Mouse (Mus musculus): Measurements from ENCODE around the gene Zfp385b.
"Not testable (repeated sequence)": the region's sequence is repeated elsewhere in the genome, so short reads cannot be mapped to it uniquely, and the experiment has no call there.

The Zfp385b gene

GRCm38 (mm10) chr2:77461413-77461812 is 358.0 kb downstream of the Zfp385b start:
- DNase-seq (ENCODE audit: low read depth, low spot score), result no peak

GRCm38 (mm10) chr2:77460011-77460410 is 359.4 kb downstream of the Zfp385b start:
- DNase-seq (ENCODE audit: low read depth, low spot score), result no peak

DNA sequence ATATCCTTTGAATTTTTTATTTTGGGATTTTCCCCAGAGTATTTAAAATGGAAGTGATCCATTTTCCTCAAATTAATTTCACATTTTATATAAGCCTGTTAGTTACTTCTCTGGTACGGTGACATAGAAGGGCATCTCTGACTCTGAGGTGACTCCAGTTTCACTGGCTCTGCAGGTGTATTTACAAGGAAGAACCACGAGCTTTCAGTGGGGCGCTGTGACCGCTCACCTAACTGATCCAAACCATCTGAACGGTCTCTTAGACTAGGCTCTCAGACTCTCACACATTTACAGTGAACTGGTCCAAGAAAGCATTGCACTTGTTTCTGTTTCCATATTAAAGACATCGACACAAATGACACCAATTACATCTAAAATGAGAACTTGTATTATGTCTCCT is 361.0 kb downstream of the Zfp385b start:
- DNase-seq (ENCODE audit: low read depth, low spot score), result no peak

DNA sequence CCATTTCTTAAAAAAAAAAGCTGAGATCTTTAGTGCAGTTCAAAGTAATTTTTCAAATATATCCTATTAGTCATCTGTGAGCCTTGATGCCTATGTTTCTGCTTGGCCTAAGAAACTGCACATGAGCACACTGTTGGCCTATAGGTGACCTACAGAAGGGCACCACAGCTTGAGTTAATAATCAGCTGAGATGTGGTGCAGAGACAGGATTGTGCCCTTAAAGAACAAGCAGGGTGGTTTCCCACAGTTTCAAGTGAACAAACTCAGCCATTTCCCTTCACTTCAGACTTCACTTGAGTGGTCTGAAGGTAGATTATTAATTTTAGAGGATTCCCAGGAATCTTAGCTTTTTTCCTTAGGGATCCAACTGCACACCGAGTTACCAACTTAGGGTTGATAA is 362.3 kb downstream of the Zfp385b start:
- DNase-seq (ENCODE audit: low read depth, low spot score), result no peak

DNA sequence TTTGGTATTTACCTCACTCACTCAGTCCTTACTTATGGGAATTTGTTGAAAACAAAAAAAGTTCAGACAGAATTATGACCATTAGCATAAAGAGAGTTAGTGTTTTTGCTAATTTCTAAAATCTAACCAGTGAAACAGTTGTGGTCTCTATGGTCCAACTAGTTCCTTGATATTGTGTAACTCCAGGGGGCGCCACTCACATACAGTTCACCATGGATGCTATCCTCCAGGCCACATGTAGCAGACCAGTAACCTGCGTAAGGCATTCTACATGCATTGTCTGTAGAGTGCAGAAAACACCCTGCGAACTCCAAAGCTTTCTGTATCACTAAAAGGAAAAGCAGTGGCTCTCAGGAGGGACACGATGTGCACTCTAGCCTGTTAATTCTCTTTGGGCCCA is 362.8 kb downstream of the Zfp385b start:
- peak; percentile 57 for DNase-seq (ENCODE audit: low read depth, low spot score)

DNA sequence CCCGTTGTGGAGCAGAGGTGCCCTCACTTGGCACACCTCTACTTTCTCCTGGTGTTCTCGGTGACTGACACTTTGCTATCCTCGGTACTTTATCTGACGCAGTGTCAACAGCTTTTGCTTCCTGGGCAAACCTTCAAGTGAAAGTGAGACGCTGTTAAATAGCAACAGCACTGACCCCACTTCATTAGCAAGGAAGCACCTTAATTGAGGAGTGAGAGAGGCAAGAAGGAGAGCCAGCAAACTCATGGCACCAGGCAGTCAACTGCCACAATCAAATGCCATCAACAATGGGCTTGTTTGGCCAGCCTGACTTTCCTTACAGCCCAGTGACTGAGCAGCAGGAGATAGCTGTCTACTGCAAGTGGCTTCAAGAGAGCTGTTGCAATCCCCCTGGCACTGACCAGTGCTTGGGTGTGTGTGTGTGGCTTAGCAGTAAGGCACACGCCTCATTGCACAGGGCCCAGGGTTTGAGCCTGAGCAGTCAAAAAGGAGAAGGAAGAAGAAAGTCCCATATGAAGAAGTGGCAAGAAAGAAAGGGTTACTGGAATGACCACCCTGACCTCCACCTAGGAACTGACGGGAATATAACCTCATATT is 365.0 kb downstream of the Zfp385b start:
- DNase-seq (ENCODE audit: low read depth, low spot score), result no peak

DNA sequence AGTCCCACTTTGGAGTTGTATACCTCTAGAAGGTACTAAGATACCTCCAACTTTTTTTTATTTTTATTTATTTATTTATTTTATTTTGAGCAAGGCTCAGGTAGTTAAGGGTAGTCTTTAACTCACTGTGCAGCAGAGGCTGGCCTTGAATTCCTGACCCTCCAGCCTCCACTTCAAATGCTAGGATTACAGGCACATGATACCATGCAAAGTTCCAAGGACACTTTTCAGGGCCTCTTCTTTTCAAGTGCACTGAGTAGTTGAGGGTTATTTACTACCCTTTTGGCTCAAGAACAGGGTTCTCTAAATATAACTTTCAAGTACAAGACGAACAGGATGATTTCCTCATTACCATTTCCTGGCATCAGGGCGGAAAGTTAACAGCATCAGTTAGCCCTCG is 365.7 kb downstream of the Zfp385b start:
- no peak for DNase-seq (ENCODE audit: low read depth, low spot score)

DNA sequence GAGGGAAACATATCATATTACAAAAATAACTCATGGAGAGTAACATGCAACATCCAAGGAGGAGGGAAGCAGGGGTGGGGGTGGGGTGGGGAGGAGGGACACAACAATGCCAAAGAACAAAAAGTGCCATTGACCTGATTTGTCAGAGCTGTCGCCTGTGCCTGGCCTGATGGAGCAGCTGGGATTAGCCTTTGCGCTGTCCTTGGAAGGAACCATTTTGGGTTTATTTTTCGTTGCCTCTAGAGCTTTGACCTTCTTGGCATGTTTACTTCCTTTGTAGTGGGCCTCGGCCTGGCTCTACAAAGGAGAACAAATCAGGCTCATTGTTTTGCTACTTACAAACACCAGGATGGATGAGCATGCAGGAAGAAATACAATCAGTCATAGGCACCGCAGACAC is 369.4 kb downstream of the Zfp385b start:
- not testable (repeated sequence) for DNase-seq (ENCODE audit: low read depth, low spot score)

DNA sequence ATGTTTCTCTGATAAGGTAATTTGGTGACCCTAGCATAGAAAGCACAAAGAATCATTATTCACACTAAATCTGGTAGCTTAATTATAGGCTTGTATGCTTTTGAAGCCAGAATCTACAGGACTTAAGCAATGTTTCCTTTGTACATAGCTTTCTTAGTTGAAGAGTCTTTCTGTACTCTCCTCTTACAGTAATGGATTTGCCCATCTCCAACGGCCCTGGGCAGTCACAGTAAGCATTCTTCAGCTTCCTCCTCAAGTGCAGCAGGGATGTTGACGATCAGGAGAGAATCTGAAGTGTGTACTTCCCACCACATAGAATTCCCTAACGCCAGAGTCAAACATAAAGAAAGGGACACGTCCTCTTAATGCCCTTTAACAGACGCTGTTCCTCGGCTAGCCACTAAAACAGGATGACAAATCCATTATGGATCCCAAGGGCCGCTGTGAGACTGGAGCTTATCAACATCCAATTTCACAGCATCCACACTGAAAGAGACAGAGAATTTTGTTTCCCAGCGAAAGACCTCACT is 370.4 kb downstream of the Zfp385b start:
- DNase-seq (ENCODE audit: low read depth, low spot score), result peak; percentile 30

DNA sequence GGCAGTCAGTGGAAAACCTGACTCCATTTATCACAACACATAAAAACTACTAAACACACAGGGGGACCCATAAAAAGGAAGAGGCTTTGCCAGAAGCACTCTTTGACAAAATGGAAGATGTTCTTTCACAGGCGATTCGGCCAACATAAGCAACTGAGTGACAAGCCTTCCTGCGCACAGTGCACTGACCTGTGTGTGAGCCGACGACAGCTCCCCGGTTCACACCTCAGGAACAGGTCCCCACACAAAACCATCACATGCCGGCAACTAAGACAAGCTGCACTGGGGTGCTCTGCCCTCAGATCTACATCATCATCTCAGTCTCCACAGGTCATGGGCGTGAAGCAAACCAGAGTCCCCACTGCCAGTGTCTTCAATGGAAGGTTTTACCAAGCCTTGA is 375.2 kb downstream of the Zfp385b start:
- no peak for DNase-seq (ENCODE audit: low read depth, low spot score)

- no peak for DNase-seq (ENCODE audit: low read depth, low spot score)
Measured at GRCm38 (mm10) chr2:77440591-77440990, 378.8 kb downstream of the Zfp385b start.

GRCm38 (mm10) chr2:77436241-77436759 is 383.1 kb downstream of the Zfp385b start:
- DNase-seq (ENCODE audit: low read depth, low spot score), result no peak

- DNase-seq (ENCODE audit: low read depth, low spot score), result no peak
Measured at GRCm38 (mm10) chr2:77419476-77419875, 400.0 kb downstream of the Zfp385b start.

DNA sequence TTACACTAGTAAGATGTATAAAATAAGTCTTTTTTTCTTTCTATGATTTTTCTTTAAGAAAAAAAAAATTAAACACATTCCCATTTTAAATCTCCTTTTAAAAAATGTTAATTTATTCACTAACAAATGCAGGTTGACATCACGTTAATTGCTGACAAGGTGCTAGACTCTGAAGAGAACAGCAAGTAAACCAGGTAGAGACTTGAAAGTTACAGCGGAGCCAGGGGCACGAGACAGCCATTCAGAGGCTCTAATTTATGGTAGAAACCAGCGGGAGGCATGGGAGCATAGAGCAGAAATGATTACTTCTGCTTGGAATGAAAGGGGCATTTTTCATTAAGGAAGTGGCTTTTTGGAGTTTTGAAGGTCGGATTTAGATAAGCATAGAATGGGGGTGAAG is 401.4 kb downstream of the Zfp385b start:
- DNase-seq (ENCODE audit: low read depth, low spot score), result no peak

GRCm38 (mm10) chr2:77412171-77412570 is 407.3 kb downstream of the Zfp385b start:
- DNase-seq (ENCODE audit: low read depth, low spot score), result no peak

DNA sequence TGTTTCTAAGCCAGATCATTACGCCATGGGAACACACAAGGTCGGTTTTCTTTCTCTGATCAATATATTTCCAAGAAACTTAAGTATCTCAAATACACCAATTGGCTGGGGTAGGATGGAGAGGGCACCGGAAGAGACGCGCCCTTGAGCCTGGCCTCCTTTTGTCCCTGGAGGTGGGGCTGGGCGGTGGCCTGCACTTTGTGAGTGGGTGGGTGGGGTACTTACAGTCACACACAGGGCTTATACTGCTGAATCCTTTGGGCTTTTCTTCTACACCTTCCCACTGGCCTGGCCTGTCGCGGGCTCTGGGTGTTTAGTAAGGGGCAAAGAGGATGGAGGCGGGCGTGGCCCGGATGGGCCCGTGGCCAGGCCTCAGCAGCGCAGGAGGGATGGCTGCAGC is 407.8 kb downstream of the Zfp385b start:
- no peak for DNase-seq (ENCODE audit: low read depth, low spot score)

DNA sequence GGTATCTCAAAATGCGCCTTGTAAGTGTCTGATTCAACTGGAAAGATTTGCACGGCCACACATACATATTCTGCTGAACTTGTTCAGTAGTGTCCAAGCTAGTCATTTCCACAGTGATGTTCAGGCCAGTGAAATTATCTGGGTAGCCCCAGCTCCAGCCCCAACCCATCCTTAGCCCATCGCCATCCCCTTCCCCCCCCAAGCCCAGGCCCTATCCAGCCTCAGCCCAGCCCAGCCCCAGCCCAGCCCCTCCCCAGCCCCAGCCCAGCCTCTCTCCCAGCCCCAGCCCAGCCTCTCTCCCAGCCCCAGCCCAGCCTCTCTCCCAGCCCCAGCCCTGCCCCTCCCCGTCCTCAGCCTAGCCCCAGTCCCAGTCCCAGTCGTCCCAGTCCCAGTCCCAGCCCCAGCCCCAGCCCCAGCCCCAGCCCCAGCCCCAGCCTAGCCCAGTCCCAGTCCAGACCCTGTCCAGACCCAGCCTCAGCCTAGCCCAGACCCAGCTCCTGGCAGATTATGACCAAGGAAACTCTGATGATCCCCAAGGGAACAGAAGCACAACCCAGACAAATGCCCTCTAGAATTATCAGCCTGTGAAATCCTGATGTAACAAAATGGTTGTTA is 409.8 kb downstream of the Zfp385b start:
- no peak for DNase-seq (ENCODE audit: low read depth, low spot score)

DNA sequence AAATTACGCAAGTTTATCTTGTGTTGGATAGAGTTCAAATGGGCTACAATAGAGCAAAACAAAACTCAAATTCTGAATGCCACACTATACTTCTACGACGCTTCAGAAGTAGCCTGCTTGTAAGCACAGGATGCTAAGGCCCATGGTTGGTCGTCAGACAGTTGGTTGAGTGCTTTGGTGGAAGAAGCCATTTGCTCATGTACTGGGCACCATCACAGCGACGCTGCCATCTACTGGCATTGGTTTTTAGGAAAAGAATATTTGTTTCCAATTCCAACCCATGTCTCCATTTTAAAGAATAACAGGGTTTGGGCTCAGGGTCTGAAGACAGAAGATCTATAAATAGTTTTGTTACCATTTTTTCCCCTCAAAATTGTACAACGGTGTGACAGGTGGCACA is 410.5 kb downstream of the Zfp385b start:
- DNase-seq (ENCODE audit: low read depth, low spot score), result no peak

- no peak for DNase-seq (ENCODE audit: low read depth, low spot score)
Measured at GRCm38 (mm10) chr2:77402329-77402728, 417.1 kb downstream of the Zfp385b start.

DNA sequence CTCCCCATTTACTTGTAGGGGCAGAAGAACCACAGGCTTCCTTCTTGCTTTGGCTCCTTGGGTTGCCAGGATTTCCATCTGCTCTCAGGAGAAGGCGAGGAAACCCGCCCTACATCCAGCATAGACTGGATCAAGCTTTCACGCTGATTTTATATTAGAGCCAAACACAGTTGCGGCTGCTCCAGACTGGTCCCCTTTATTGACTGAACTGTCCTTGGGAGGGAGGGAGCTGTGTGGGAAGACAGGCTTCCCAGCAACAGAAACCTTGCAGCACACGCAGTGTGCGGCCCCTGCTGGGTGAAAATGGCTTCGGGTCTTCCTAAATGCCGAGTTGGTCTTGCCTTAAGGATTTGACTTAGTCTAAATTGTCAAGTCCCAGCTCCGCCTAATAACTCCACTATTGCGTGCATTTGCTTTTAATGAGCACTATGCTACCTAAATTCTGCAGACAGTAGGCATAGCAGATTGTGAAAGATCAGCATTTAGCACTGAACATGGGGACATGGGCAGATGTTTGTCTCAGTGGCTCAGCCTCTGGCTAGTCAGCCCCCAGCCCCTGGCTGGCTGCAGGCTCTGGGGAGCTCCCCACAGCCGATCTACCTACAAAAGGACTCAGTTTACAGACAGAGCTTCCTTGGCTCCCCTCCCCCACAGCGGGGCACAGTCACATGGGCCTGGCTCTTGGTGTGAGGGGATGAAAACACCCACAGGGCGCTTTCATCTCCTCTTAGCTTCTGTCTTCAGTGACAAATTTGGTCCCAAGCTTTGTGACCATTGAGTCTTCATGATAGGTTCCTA is 417.8 kb downstream of the Zfp385b start:
- DNase-seq (ENCODE audit: low read depth, low spot score), result peak; percentile 32

DNA sequence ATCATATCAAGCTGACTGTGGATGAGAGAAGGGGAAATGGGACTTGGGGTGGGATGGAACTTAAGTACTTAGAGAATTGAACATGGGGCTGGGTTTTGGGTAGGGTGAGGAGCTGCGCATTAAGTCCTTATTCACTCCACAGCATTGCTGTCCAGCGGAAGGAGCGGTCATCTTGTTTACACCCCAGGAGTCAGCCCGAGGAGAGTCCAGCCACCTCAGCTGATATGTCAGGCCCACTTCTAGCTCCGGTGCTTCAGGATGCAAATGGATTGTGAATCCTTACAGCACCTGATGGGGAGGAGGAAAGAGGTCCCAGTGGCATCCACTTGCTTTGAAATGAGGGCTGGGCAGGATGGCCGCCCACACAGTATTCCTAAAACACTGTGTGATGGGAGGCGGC is 425.6 kb downstream of the Zfp385b start:
- no peak for DNase-seq (ENCODE audit: low read depth, low spot score)

- DNase-seq (ENCODE audit: low read depth, low spot score), result no peak
Measured at GRCm38 (mm10) chr2:77388186-77388585, 431.3 kb downstream of the Zfp385b start.

All from mesoderm, embryonic 11.5 days (tissue).